Mouse (Mus musculus) right cerebral cortex, postnatal 14 days (tissue): ENCODE measurements at regions not wholly inside any gene's neighbourhood (a gene's known extent, or its start where the extent isn't known, plus 50 kb on each side); places are given as distances from the start of the nearest gene placed in this dataset.

ENCODE experiments used
- DNase-seq: peaks from one replicate; pipeline ENCODE4 v3.0.0; 2022

DNA sequence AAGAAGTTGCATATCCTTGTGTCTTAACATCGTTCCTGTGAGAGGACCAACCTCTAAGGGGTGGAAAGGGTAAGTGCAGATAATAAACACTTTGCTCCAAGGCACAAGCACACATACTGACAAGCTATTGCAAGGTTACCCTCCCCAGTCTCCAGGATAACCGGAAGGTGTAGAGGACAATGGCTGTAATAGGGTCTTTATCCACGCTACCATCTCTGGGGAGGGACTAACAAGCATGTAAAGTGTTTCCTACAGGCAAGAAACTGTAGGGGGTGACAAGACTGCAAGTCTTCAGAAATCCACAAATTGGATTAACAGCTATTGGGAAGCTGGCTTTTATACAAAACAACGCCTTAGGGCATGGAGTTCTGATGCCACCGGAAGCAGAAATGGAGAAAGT, 197.5 kb upstream of the Chl1 start:
- DNase-seq, result no peak

DNA sequence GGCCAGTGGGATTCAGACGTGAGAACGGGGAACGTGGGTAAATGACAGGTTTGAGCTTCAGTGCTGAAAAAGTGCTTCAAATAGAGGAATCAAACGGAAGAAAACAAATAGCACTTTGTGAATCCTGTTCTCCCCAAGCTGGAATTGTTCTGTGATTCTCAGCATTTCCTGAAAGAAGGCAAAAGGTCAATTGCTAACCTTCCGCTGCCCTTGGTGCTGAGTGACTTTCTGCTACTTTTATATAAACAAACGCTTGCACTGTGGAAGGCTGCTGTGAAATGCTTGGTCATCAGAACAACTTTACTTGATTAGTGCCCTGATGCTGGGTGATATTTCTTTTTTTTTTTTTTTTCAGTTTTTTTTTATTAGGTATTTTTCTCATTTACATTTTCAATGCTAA, 192.3 kb upstream of the Chl1 start:
- DNase-seq, result no peak

DNA sequence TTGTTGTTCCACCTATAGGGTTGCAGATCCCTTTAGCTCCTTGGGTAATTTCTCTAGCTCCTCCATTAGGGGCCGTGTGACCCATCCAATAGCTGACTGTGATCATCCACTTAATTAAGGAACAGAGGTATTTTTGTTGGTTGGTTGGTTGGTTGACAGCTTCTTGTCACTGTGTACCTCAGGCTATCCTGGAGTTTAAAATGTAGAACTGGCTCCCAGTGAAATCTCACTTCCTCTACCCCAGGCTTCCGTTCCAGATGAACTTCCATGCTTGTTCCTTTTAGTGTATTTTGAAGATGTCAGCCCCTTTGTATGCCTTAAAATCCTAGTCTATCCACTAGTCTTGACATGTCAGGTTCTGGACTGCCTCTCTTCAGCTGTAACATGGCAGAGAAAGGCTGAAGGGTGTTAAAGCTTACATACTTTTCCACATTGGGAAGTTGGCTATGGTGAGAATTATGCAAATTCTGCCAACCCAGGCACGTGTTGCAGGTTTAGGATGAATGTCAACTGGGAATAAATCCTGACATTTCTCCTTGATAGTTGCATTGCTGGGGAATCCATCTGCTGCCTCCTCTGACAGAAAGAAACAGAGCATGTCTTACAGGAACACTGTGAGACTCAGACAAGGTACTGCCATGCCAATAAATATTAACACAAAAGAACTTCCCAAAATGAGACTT, 191.6 kb upstream of the Chl1 start:
- no peak for DNase-seq

DNA sequence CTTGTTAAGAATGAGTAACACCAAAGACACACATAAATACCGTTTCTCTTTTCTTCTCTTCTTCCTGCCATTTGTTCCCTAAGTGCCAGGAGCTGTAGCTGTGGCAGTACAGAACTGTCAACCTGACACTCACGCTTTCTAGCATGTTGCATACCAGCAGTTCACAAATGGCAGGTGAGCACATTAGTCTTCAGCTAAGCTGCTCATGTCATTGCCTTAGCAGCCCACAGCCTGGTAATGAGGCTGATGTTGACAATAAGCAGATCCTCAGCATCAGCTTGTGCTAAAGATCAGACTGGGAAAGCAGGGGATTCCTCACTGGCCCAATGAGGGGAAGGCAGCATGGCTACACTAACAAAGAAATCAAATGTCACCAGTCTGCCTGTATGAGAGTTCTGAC, 190.4 kb upstream of the Chl1 start:
- no peak for DNase-seq

DNA sequence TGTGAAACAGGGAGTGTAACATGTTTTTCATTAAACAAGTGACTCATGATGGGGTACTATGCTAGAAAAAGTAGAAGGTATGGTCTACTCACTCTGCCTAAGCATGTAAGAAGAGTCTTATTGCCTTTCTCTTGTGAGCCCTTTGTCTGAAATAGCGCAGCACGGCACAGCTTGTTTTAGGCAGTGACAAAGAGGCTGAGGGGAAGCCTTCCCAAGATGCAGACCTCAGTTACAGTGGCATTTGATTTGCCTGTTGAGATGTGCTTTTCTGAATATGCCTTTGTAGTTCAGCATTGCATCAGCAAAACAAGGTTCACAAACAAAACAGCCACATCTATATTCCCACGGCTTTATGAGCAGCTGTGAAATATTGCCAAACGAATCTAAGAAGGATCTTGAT, 189.8 kb upstream of the Chl1 start:
- no peak for DNase-seq

DNA sequence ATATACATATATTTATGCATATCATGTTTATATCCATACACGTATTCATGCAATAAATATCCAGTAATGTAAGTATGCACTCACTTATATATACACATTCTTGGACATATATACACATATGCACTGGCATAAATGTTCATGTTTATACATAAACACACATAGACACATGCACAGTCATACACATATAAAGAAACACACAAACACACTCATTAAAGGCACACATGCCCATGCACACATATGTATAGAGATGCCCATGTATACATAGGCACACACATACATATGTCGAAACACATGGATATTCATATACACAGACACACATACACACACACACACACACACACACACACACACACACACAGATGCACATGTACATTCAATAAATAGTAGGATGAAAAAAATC, 189.3 kb upstream of the Chl1 start:
- DNase-seq, result no peak

DNA sequence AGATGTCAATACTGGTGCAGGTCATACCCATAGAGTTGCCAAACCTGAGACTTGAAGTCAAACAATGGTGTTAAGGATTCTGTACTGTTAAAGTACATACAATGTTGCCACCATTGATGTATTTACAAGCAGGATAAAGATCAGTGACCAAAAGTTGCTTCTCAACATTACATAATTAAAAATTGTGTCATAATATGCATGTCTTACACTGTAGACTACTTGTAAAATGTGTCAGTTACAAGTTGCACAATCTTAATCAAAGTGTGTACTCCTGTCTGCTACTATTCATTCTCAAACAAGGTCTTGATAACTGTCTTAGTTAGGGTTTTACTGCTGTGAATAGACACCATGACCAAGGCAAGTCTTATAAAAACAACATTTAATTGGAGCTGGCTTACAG, 187.9 kb upstream of the Chl1 start:
- no peak for DNase-seq

DNA sequence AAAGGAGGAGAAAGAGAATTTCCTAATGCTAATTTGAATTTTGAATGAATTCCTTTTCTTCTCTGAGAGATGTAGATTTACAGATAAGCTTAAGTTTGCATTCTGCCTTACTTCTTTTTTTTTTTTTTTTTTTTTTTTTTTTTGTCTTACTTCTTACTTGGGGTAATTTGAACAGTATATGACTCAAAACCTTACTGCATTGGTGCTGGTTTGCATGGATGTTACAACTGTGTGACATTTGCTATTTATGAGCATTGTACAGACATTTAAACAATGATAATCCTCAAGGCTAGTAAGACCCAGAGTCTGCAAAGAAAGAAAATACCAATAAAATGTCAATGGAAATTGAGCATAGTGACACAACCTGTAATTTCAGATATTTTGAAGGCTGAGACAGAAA, 174.7 kb upstream of the Chl1 start:
- DNase-seq, result no peak

DNA sequence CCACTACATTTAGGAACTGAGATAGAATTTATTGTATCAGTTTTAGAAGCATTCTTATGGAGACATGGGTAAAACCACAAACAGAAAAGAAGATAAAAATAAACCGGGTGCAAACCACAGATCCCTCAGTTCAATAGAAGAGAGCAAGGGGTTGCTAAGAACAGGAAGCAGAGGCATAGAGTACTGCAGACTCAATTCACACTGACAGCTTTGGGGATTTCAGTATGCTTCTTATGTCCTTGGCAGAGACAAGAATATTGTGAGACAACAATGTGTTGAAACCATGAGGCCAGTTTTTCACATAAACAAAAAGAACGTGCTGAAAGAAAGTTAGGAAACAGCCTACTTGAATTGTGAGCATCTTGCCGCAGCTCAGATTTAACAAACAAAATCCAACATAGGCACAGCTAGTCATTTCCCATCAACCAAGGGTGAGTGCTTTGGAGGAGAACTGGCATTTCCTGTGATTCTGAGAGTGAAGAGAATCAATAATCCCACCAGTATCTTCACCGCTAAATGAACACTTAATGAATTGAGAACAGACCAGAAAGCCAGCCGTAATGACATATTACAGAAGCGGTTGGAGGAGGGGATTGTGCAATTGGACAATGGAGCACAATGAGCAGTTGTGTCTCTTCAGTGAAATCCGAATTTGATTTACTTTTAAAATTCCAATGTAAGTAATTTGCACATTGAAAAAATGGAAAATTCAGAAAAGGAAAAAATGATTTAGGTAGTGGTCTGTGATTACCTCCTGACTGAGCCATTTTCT, 170.2 kb upstream of the Chl1 start:
- no peak for DNase-seq

DNA sequence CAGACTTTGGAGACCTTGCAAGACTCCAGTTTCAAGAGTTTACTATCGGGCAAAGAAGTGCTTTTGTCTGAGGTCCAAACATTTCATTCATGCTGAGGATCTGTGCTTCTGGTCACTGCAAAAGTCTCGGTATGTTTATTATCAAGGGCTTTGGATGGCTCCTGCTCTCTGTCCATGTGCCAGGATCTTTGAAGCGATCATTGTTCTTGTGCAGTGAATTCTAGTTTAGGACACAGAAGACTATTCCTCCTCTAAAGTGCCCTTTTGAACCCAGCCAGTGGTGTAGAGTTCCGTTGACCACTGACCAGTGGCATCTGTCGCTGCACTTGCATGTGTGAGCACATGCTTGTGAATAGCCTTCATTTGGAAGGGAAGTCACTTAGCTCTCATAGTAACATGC, 166.9 kb upstream of the Chl1 start:
- no peak for DNase-seq

DNA sequence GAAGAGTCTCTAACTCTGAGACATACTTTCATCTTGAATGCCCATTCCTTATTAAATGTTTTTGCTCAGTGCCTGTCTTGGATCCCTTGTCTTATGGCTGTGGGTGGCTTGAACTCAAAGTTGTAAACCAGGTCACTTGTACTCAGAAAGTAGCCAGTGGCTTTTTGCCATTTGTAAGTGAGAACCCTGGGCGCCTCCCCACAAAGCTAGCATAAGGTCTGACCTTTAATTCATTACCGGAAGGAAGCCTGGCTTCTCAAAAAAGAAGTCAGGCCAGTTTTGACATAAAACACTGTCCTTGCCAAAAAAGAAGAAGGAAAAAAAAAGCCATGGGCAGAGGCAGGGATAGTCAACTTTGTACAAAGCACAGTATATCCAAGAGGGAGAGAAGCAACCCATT, 166.0 kb upstream of the Chl1 start:
- no peak for DNase-seq

DNA sequence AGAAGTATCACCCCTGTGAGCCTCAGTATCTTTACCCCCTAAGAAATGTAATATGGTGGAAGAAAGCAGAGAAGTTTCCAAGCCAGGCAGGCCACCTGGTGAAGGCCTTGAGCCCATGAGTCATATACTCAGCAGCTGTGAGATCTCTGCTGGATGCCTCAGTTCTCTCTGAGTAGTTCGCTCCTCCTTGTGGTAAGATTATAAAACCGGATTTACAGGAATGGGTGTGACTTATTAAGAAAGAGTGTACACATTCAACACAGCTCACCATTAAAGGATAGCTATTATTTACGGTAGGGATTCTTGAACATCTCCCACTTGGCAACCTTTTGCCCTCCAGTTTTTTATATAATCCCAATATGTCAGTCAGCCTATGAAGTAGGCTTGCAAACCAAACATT, 165.2 kb upstream of the Chl1 start:
- DNase-seq, result no peak

DNA sequence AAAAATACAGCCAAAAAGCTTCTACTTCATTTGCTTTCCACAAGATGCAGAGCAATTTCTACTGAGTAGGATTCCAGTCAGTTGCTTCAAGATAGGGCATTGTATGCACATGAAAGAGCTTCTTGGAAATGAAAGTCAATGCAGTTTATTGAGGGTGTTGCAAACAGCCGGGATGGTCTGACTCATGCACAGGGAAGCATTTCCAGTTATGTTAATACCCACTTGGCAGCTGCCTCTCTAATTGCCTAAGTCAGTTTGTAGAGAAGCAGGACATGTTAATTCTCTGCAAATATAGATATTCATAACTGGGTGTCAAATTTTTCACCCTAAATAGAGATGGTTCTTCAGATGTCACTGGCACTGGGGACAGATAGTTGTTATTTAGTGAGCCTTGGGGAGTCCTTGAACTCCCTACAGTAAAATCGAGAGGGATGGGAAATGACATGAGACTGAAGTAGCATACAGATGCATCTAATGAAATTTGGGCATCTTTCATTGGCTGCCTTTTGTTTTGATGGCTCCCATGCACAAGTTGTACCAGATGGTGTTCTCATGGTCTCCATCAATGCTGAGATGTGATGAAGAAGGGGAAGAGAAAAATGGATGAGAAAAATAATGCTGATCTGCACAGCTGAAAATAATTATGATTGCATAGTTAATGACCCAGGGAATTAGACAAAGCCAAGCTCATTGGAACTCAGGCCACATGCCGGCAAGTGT, 157.8 kb upstream of the Chl1 start:
- DNase-seq, result no peak

DNA sequence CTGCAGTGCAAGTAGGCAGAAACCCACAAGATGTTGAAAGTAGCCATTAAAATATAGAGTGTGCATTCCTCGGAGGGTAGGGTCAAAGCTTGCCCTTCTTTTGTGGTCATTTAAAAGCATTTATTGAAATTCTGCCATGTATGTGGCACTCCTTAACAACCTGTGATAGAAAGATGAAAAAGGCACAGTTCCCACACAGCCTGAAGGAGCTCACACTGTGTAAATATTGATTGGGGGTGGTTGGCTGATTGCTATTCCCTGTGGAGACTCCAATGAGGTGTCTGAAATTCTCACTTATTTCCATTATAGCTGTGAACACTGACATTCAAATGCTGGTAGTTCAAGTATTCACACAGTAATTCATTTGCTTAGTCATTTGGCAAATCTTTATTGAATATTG, 157.0 kb upstream of the Chl1 start:
- DNase-seq, result no peak

DNA sequence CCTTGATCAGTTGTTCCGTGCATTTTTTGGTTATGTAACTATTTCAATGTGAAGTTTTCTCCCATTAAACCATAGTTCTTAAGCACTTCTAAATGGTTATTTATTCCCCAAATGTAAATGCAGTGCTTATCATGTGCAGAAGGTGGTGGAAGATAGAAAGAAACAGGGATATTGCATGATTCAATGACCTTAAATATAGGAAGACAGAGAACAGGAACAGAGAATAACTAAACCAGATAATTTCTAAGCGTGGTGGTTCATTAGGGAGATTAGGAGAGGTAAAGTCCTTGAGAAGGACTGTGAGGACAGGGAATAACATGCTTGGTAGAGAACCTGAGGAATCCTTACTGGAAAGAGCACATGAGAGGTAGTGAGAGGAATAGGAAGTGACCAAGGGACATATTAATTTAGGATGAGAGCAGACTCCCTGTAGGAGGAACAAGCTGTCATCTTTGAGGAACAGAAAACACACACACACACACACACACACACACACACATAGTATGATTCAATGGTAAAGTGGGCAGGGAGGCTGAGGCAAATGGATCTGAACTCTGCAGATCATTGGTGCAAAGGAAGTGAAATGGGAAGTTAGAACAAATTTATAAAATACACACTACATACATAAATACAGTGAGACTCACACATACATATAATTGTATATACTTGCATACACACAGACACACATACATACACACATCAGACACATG, 143.4 kb upstream of the Chl1 start:
- no peak for DNase-seq

DNA sequence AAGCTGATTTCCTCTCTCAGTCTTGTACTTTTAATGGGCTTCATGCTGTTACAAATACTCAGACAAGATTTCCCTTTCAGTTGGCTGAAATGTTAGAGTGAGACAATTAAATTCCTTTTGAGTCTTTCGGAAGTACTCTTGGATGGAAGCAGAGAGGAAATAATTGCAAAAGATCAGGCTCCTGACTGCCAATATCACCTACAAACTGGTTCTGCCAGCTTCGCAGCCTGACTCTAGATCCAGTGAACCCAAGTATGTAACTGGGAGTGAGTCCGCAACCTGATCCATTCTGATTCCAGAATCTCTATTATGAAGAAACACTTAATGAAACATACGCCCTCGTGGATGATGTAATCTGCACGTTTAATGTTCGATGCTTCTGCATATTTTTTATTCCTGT, 135.4 kb upstream of the Chl1 start:
- no peak for DNase-seq

DNA sequence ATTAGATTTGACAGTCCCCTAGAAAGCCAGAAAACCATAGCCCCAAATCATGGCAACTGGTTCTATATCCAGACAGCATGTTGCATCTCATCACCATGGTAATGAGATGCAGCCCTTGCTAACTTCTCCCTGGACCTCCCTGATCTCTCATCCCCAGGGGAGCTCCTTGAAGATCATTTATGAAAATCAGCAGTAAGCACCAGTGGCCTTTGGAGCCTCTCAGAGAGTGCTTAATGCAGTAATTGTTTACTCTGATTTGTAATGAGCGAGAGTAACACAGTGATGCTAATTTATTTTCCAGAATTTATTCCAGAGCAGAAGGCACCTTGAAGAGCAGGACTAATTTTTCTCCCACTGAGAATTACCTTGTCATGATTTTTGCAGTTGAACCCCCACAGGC, 133.1 kb upstream of the Chl1 start:
- DNase-seq, result no peak

DNA sequence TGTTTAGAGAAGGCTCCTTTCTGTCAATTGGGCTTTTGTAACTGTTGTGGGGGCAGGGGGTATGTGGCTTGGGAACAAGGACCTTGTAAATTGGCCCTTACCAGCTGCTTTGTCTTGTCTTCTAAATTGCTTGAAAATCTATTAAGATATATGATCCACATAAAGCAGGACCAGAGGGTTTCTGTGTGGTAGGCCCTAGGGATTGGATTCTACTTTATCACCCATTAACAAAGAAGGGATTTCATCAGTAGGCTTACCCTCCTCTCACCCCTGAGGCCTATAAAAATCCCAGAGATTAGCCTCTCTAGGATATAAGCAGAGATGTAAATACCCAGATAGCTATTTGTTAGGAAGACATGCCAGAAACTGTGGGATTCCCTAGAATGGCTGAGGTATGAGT, 132.3 kb upstream of the Chl1 start:
- no peak for DNase-seq

DNA sequence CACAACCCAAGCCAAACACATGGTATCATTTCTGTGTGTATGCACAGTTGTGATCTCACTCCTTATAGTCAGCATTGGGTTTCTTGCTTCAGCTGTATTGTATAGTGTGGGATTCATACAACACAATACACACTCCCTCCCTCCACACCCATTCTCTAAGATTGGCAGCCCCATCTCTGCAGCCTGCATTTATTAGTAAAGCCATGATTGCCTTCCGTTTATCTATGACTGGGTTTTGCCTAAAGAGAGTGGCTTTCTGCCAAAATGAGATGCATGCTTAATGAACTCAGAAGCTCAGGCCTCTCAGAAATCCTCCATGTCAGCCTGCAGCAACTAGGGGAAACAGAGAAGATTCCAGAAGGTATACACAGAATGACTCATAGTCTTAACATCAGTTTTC, 129.4 kb upstream of the Chl1 start:
- DNase-seq, result no peak

DNA sequence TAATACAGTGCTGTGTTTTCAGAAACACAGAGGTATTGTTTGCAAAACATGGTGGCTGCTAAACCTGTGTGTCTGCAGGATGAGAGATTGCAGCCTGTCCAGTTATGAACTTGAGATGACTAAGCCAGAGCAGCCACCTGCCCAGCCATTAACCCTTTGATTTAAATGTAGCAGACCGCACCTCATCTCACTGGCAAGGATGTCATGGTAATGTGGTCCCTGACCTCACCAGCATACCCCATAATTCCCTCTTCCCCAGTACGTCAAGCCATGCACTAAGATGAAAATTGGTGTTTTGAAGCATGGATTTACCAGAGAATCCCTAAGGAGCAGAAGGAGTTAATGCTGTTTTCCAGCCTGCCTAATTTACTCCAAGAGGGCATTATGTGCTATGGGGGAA, 128.5 kb upstream of the Chl1 start:
- DNase-seq, result no peak

DNA sequence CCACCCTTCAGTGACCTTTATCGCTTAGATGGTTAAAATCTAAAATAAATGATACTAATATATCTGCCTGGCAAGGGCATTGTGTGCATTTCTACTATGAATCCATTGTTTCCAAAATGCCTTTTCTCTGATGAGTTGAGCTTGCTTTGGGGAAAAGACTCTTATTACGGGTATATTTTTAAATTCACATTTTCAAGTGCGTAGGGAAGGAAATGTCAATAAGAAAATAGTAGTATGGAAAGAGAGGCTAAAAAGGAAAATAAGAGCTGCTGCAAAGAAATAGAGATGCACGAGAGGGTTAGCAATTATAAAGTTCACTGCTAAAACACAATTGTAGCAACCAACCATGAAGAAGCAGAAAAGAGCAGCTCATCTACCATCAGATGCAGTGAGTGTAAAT, 123.8 kb upstream of the Chl1 start:
- no peak for DNase-seq

DNA sequence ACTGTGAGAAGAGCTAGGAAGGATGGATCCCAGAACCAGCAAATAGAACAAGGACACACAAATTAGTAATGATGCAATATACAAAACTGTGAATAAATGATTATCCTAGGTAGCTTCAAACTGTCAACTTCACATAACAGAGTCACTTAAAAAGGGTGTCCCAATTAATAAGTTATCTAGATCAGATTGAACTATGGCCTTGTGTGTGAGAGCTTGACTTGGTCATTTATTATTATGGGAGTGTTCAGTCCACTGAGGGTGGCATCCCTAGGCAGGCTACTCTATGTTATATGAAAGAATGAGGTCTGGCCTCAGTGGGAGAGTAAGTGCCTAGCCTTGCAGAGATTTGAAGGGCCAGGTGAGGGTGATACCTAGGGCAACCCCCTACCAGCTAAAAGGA, 104.4 kb upstream of the Chl1 start:
- DNase-seq, result no peak

DNA sequence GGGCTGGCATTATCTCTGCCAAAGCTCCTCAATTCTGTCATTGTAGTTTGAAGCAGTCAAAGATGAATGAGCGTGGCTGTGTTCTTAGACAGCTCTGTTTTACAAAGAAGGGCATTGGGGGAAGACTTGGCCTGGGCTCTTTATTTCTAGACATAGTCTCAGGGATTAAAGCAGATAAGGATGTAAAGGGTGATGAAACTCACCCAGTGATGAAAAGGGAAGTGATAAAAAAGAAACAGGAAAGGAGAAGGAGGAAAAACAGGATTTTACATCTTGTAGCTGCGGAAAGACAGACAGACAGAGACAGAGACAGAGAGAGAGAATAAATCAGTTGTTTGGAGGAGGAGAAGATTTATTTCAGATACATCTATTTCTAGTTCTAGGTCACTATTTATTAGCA, 95.5 kb upstream of the Chl1 start:
- no peak for DNase-seq
